Comparison of ENCODE assay signal across 19 mouse cellular contexts in the genomic region with DNA sequence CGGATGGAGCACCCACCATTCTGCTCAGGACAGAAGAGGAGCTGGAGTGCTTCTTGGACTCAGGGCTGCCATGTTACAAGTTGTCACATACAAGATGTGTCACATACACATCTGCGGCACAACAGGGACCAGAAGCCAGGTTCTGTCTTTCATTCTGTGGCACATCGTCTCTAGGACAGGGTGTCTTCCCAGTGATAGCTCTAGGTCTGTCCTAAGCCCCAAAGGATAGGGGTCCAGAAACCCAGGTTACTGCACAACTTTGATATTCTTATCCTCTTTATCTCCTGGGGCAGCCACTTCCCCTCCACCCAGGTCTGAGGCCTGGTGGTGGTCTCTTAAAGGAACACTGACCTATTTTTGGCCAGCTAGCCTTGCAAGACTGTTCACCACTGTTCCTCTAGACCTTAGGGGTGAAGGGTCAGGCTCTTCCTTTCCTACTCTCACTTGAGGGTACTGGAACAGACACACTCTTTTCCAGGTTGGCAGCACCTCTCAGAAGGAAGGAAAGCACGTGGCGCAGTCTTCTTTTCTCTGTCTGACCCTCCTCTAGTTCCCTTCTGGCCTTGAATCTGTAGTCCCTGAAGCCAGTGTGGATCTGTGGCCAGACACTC. TPM values are rescaled to one million over a fixed set of nuclear protein-coding genes. Genes with fewer than 3 reads are reported as not detected.
DNase-seq lines count a peak whose midpoint lies in the region; ATAC-seq lines count a peak whose summit lies in the region.
"Had no signal": no experiment of that assay in that cellular context is flagged by ENCODE, and none has a peak within 500 bp of the region (broad histone marks: within the 10 kb centered on the region; RNA-seq: fewer than 3 reads in every experiment).

No protein-coding gene starts in this region.

- H3K9me3 ChIP-seq in megakaryocyte, embryonic 14.5 days = no peaks in the 10 kb centered on the region
- H3K9me3 ChIP-seq in limb, embryonic 13.5 days = no peaks in the 10 kb centered on the region
- H3K9me3 ChIP-seq: embryonic facial prominence, embryonic 12.5 days had no signal

- H3K4me1 ChIP-seq in megakaryocyte, embryonic 14.5 days = peaks cover 75% of the 10 kb centered on the region
- peaks cover 5% of the 10 kb centered on the region for H3K4me1 ChIP-seq in limb, embryonic 13.5 days

- no peak for ATAC-seq in megakaryocyte, adult 5-6 weeks (ENCODE audit: poor library complexity, severe bottlenecking)
- ATAC-seq in limb, embryonic 13.5 days (ENCODE audit: low FRiP score, low read depth) = no peak
- ATAC-seq in megakaryocyte progenitor cell, adult 5-6 weeks (replicated peaks; ENCODE audit: poor library complexity) = no peak
- ATAC-seq: Patski had no signal

- peak overlapping the region; percentile 92 for H3K4me3 ChIP-seq in megakaryocyte, embryonic 14.5 days (replicated peaks)
- H3K4me3 ChIP-seq in limb, embryonic 13.5 days = no peak overlapping the region
- H3K4me3 ChIP-seq: embryonic facial prominence, embryonic 12.5 days; heart, adult 2 months; layer of hippocampus, adult 2 months had no signal

- no peaks in the 10 kb centered on the region for H3K27me3 ChIP-seq in megakaryocyte, embryonic 14.5 days (replicated peaks)
- H3K27me3 ChIP-seq in limb, embryonic 13.5 days = peaks cover 8% of the 10 kb centered on the region
- H3K27me3 ChIP-seq: embryonic facial prominence, embryonic 12.5 days; Patski had no signal

- 88% methylated on average over 5 of the region's 5 CpGs for WGBS in limb, embryonic 13.5 days

- DNase-seq in MEL-GATA-1-ER (ENCODE audit: extremely low read depth, low read depth) = peak; percentile 77
- DNase-seq in spleen, postnatal 4 days (ENCODE audit: low spot score in 2 of 2) = peak; percentile 28 to 72
- DNase-seq in MN1 (ENCODE audit: low spot score) = no peak
- DNase-seq in right cerebral cortex, postnatal 25 days = no peak
- DNase-seq: adrenal gland, postnatal 10 days; cerebellum, adult 2 months; lung, postnatal 14 days; right cerebral cortex, postnatal 4 days had no signal

- H3K4me2 ChIP-seq in limb, embryonic 13.5 days (replicated peaks) = no peak overlapping the region
- H3K4me2 ChIP-seq: embryonic facial prominence, embryonic 12.5 days had no signal

- H3K36me3 ChIP-seq in megakaryocyte, embryonic 14.5 days (replicated peaks; ENCODE audit: low read length) = peaks cover 24% of the 10 kb centered on the region
- no peaks in the 10 kb centered on the region for H3K36me3 ChIP-seq in limb, embryonic 13.5 days
- H3K36me3 ChIP-seq: embryonic facial prominence, embryonic 12.5 days had no signal

- H3K9ac ChIP-seq in limb, embryonic 13.5 days = peak overlapping the region; percentile 25; the same call in 1 of the 2 replicates
- H3K9ac ChIP-seq: embryonic facial prominence, embryonic 12.5 days had no signal

- no peak overlapping the region for H3K27ac ChIP-seq in limb, embryonic 13.5 days
- H3K27ac ChIP-seq: embryonic facial prominence, embryonic 12.5 days; heart, adult 2 months; layer of hippocampus, adult 2 months had no signal

RNA-seq across cellular contexts. Expression of a gene that starts 6.3 kb away (rescaled TPM):
- 12.9 and 13.9 TPM in 2 replicates for polyA plus RNA-seq in megakaryocyte, embryonic 14.5 days (2012; ENCODE audit: insufficient read depth, low replicate concordance)
- total RNA-seq in megakaryocyte, adult 5-6 weeks (2015) = 5.4 and 8.0 TPM in 2 replicates
- 6.1 and 8.6 TPM in 2 replicates for total RNA-seq in megakaryocyte, adult 5-6 weeks (2017)
- 2.3 and 2.7 TPM in 2 replicates for polyA plus RNA-seq in limb, embryonic 13.5 days (2015; fragmentation: Nextera tagmentation; extraction: Ambion mirVana)
- total RNA-seq in megakaryocyte progenitor cell, adult 5-6 weeks (2015) = 34.1 and 38.5 TPM in 2 replicates
- 47.0 and 66.4 TPM in 2 replicates for total RNA-seq in megakaryocyte progenitor cell, adult 5-6 weeks (2017)
- total RNA-seq: heart, adult 2 months had no signal

RNA-seq across cellular contexts. Expression of a gene that starts 16.6 kb away (rescaled TPM):
- polyA plus RNA-seq in megakaryocyte, embryonic 14.5 days (2012; ENCODE audit: insufficient read depth, low replicate concordance) = 5.6 and 15.5 TPM in 2 replicates
- 200 and 205 TPM in 2 replicates for total RNA-seq in megakaryocyte, adult 5-6 weeks (2015)
- 58.9 and 59.0 TPM in 2 replicates for total RNA-seq in megakaryocyte, adult 5-6 weeks (2017)
- 159 and 167 TPM in 2 replicates for polyA plus RNA-seq in limb, embryonic 13.5 days (2015; fragmentation: Nextera tagmentation; extraction: Ambion mirVana)
- total RNA-seq in megakaryocyte progenitor cell, adult 5-6 weeks (2015) = 147 and 161 TPM in 2 replicates
- total RNA-seq in megakaryocyte progenitor cell, adult 5-6 weeks (2017) = 52.8 and 63.7 TPM in 2 replicates

RNA-seq across cellular contexts. Expression of a gene that starts 39.4 kb away (rescaled TPM):
- polyA plus RNA-seq in megakaryocyte, embryonic 14.5 days (2012; ENCODE audit: insufficient read depth, low replicate concordance) = 30.8 and 297 TPM in 2 replicates
- 284 and 331 TPM in 2 replicates for total RNA-seq in megakaryocyte, adult 5-6 weeks (2015)
- 235 and 273 TPM in 2 replicates for total RNA-seq in megakaryocyte, adult 5-6 weeks (2017)
- polyA plus RNA-seq in limb, embryonic 13.5 days (2015; fragmentation: Nextera tagmentation; extraction: Ambion mirVana) = 1.0 and 2.1 TPM in 2 replicates
- 13,257 and 15,415 TPM in 2 replicates for total RNA-seq in megakaryocyte progenitor cell, adult 5-6 weeks (2015)
- 8,081 and 8,928 TPM in 2 replicates for total RNA-seq in megakaryocyte progenitor cell, adult 5-6 weeks (2017)
- total RNA-seq: heart, adult 2 months; layer of hippocampus, adult 2 months; left cerebral cortex, postnatal 25 days; monocyte, adult 5-6 weeks had no signal
- polyA plus RNA-seq: frontal cortex, adult 2 months; Patski had no signal

Comparison
In these comparisons a context has a peak if more than half of its experiments do, and no peak if none do; other contexts are left out.
1. DNase-seq: peak in MEL-GATA-1-ER (single experiment) and spleen, postnatal 4 days (2 of 2); none in MN1 (single experiment) and right cerebral cortex, postnatal 25 days (single experiment).
2. RNA of a gene that starts 39.4 kb away (total RNA-seq): 8,081 to 15,415 TPM in megakaryocyte progenitor cell, adult 5-6 weeks; 235 to 331 TPM in megakaryocyte, adult 5-6 weeks; every median in the first group is over 10 times any median in the second.